Mouse (Mus musculus): ENCODE measurements around the gene Slc6a6. TPM values are rescaled to one million over a fixed set of nuclear protein-coding genes. Genes with fewer than 3 reads are reported as not detected.

Slc6a6 gene
- total and polyA plus RNA-seq, 3 experiments: 466 to 815 (median 626) TPM

DNA sequence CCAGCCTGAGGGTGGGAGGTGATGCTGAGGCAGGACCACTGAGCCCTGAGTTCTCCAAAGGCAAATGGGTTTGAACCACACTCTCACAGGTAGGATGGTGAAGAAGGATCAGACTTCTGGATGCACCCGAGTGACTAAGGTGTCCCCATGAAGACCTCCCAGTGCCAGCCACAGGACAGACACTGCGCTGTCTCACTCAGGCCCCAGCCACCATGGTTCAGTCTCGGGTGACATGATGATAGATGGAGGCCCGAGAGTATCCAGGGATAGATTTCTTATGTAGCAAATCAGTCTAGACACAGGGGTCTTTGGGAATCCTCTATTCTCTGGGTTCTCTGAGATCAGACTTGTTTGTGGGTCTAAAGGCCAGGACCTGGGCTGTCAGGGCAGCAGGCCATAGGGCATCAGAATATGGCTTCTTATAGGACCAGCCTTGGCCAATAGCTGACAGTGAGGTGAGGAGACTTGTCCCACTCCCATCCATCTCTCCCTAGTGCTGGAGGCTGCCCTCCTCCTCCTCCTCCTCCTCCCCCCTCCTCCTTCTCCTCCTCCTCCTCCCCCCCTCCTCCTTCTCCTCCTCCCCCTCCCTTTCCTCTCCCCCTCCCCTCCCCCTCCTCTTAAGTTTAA lies 36.8 kb downstream of the Slc6a6 start:
- DNase-seq: no peak

DNA sequence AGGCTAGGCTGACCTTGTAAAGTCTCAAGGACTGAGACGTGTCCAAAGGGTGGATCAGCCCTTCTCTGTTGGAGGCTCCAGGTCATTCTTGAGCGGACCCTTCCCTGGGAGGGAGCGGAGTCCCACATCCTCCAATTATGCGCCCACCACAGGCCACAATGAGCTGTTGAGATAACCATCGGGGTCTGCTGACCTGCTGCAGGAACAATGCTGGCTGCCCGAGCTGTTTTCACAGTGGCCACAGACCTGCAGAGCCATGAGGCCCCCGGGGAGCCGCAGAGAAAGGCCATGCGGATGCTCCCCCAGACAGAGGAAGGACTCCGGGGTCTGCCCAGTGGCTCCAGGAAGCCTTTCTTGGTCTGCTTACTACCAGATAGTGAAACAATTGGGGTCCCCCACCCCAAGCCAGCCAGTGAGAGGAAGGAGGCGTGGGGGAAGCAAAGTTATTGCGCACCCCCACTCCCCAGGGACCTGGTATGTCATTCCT lies 37.4 kb downstream of the Slc6a6 start:
- no peak for DNase-seq

DNA sequence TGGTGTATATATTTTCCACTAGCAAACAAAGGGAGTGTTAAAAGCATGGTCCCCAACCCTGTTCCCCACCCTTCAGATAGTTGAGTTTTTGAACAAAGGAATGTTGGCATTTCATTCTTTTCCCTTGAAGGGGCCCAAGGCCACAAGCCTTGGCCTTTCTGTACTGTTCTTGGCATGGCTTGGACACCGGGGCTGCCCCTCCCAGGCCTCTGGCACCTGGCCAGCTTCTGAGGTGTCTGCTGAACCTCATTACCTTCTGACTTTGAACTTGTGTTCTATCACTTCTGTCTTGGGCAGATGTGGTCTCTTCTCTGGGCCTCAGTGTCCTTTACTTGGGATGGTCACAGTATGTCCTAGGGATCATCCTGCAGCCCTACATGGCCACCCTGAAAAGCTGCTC lies 43.5 kb downstream of the Slc6a6 start:
- DNase-seq: peak; percentile 84

- no peak for DNase-seq
Observed at GRCm38 (mm10) chr6:91728939-91729619, 45.2 kb downstream of the Slc6a6 start.

DNA sequence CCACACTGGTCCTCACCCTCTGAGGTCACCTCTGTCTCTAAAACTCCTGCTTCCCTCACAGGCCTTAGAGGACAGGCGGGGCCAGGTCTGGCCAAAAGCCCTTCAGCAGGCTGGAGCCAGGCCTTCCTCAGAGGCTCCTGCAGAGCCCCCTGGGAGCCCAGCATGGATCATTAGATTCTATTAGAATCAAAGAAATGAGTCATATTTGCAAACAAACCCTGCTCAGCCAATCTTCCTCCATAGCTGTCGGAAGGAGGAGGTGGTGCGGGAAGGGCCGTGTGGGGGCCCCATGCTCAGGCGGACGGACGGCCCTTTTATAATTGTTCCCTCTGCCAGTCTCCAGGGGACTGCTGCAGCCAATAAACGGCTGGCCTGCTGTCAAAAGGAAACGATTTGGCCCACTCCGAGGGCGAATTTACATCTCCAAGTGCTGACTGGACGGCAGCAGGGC lies 45.8 kb downstream of the Slc6a6 start:
- peak; percentile 79 for DNase-seq

GRCm38 (mm10) chr6:91732138-91732537 lies 48.3 kb downstream of the Slc6a6 start:
- peak; percentile 57 for DNase-seq

- DNase-seq: peak; percentile 79
Observed at GRCm38 (mm10) chr6:91736471-91736870, 52.6 kb downstream of the Slc6a6 start.

GRCm38 (mm10) chr6:91737451-91737850 lies 53.6 kb downstream of the Slc6a6 start:
- DNase-seq: peak; percentile 43

- DNase-seq: peak; percentile 46
Observed at GRCm38 (mm10) chr6:91738058-91738457, 54.2 kb downstream of the Slc6a6 start.

- DNase-seq: peak; percentile 64
Observed at GRCm38 (mm10) chr6:91741046-91741445, 57.2 kb downstream of the Slc6a6 start.

GRCm38 (mm10) chr6:91742466-91742865 lies 58.6 kb downstream of the Slc6a6 start:
- DNase-seq: no peak

- no peak for DNase-seq
Observed at GRCm38 (mm10) chr6:91742995-91743394, 59.1 kb downstream of the Slc6a6 start.

GRCm38 (mm10) chr6:91743886-91744285 lies 60.0 kb downstream of the Slc6a6 start:
- DNase-seq: no peak

DNA sequence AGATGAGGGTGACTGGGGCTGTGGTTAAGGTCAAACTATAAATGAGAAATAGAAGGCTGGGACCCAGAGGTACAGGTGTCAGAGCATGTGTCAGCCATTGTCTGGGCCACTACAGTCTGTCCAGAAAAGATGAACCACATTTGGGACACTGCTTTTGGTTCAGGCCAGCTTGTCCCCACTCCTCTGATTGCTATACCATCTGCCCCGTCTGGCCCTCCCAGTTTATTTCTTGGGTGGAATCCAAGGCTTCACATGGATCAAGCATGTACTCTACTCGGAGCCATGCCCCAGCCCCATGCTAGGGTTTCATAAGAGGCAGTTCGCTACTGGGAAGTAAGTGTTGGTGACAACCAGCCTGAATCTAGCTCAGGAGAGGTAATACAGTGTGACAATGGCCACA lies 61.4 kb downstream of the Slc6a6 start:
- DNase-seq: no peak

DNA sequence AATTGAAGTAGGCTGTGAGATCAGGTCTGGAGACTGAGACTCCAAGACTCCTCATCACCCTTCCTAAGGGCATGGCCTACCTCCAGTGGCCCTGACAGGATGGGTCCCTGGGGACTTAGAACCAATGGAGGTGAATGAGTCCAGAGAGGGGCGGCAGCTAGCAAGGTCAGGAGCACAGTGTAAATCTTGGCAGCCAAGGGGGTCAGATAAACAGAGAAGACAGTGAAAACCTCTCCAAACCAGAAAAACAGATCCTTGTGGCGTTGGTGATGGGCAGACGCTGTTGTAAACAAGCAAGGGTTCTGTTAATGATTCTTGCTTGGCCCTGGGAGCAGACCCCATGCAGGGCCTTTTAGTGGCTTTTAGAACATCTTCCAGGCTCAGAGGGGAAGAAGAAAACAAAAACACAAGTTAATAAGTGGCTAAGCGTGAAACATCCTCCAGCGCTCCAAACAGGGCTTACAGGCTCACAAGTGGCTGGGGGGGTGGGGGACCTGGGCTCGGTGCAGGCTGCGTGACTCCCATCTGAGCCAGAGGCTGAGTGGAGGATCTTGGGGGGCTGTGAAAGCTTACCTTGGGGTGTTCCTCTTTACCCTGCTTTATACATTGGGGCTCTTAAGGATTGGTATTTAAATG lies 62.2 kb downstream of the Slc6a6 start:
- DNase-seq: no peak

DNA sequence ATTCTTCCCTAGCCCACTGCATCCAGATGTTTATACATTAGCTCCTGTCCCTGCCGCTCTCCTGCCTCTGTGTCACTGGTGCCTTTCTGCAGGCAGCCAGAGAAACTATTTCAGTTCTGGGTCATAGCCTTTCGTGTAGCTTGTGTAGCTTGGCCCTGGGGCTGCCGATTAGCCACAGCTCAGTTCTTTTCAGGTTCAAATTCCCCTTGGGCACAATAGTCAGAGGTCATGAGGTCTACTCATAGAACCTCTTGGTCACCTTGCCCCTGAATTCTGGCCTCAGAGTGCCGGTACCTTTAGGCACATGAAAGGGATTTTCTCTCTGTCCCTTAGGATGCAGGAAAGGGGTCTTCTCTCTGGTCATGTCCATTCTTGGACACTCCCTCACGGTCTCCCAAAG lies 62.9 kb downstream of the Slc6a6 start:
- no peak for DNase-seq

GRCm38 (mm10) chr6:91750976-91751375 lies 67.1 kb downstream of the Slc6a6 start:
- no peak for DNase-seq

- DNase-seq: peak; percentile 73
Observed at GRCm38 (mm10) chr6:91752884-91753283, 69.0 kb downstream of the Slc6a6 start.

DNA sequence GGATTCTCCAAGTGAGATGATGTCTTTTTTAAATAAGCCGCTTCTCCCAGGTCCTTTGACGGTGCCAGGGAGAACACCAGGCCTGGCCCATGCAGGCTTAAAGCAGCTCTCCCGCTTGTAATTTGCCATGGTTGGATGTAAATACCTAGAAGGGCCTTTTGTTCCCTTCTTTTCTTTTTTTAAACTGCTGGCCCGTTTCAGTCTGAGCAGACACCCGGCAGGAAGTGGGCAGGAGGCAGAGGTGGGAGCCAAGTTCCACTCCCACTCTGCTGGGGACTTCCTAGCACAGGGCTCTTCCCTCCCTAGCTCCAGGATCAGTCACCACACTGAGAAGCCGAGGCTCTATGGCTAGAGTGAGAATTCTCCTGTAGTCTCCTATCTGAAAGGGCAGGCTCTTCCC lies 70.2 kb downstream of the Slc6a6 start:
- no peak for DNase-seq

- no peak for DNase-seq
Observed at GRCm38 (mm10) chr6:91754845-91755244, 71.0 kb downstream of the Slc6a6 start.

DNA sequence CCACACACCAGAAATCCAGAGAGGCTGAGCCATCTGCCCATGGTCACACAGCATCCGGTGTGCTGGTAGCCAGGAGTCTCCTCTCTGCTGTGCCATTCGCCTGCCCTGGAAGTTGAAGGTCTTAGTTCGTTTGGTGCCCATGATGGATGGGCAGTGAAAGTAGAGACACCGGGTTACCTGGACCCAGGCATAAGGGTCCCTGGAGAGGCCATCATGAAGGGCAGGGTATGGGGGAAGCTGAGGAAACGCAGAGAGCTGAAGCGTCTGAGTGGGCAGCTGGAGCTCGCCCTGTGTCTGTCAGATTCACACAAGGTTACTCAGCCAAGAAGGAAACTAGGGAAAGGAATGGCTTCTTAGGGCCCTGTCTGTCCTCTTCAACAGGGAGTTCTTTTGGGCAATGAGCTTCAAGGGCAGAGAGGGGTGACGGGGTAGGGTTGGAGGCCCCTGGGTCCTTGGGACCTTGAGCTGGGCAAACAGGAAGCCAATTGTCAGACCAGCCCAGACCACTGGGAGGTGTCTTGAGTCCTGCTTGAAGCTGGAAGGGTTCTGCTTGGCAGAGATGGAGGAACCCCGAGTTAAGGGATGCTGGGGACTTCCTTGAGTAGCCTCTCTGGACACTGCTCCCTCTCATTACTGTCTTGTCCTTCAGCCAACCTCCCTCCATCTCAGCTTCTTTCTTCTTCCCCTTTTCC lies 78.3 kb downstream of the Slc6a6 start:
- DNase-seq: no peak

GRCm38 (mm10) chr6:91767550-91767949 lies 83.7 kb downstream of the Slc6a6 start:
- no peak for DNase-seq

- no peak for DNase-seq
Observed at GRCm38 (mm10) chr6:91773951-91774350, 90.1 kb downstream of the Slc6a6 start.

Data from adrenal gland, adult 2 months (tissue).